Mouse (Mus musculus): ENCODE results near the gene Gpr137b. TPM values are rescaled to one million over a fixed set of nuclear protein-coding genes. Genes with fewer than 3 reads are reported as not detected.
"Not testable (repeated sequence)": the region's sequence is repeated elsewhere in the genome, so short reads cannot be mapped to it uniquely, and the experiment has no call there.

Gene Gpr137b
- polyA plus RNA-seq, 1 experiment, result 167 TPM

DNA sequence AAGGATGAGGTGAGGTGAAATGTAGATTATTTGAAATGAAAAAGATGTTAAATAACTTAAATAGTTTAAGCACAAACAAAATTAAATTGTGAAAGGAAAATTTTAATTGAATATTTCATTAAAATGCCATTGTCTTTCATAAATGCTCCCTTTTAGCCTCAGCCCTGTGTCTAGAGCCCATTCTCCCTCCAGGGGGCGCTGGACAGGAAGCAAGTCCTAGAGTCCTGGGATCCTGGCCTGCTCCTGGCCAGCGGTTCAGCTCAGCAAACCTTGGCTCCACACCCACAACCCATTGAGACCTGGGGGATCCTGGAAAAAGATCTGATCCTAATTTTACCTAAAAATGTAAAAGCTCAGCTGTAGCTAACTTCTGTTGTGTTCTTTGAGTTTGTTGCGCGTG is 44.5 kb downstream of the Gpr137b start:
- H3K4me3 ChIP-seq (ENCODE audit: insufficient read depth, low read length), result no peak overlapping the region
- TF ChIP-seq CTCF (IDR thresholded peaks at IDR 0.05; ENCODE audit: low read depth, low read length) (peak; percentile 37; the same call in 1 of the 2 replicates), POLR2A (IDR thresholded peaks at IDR 0.05; ENCODE audit: borderline replicate concordance, low read depth, low read length) (no peak)
- H3K27ac ChIP-seq (ENCODE audit: insufficient read depth, low read depth, low read length), result no peak overlapping the region
- H3K4me1 ChIP-seq (ENCODE audit: control insufficient read depth, insufficient read depth, low read length), result no peaks in the 10 kb centered on the region

DNA sequence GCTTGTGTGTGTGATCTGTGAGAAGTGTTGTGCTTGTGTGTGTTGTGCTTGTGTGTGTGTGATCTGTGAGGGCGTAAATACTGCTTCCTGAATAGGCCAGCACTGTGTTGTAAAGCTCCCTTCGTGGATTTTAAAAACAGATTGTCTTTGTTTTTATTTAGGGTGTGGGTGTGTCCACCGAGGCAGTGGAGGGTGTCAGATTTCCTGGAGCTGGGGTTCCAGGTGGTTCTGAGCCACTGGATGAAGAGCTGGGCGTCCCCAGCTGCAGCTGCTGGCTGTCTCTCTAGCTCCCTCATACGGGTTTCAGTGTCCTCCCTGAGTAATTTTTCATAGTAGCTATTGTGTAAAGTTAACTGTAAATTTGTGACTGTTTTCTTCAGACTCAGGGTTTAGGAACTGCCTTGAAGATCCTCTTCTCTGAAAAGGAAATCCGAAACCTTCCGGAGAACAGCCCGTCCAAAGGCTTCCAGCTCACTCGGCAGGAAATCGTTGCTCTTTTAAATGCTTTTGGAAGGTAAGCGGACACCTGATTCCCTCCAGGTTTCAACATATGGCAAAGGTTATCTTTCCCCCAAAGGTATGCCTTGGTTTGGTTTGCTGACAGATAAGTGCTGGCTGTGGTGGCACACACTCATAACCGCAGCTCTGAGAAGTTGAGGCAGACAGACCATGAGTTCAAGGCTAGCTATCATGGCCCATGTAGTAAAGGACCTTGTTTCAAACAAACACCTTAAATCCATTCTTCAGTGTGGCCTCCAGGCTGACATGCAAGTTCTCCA is 46.0 kb downstream of the Gpr137b start:
- not testable (repeated sequence) for H3K4me3 ChIP-seq (ENCODE audit: insufficient read depth, low read length); H3K27ac ChIP-seq (ENCODE audit: insufficient read depth, low read depth, low read length); H3K4me1 ChIP-seq (ENCODE audit: control insufficient read depth, insufficient read depth, low read length)

DNA sequence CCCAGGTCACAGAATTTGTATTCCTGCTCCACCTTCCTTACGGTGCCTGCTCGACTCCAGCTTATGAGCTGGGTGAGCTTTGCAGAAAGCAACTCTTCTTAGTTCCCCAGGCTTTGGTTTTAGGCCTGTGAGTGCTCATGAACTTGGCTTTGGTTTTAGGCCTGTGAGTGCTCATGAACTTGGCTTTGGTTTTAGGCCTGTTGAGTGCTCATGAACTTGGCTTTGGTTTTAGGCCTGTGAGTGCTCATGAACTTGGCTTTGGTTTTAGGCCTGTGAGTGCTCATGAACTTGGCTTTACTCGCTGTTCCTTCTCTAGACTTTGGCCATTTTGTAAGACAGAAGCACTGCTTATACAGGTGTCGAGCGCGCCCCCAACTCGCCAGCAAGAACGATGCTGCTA is 56.5 kb downstream of the Gpr137b start:
- not testable (repeated sequence) for H3K4me3 ChIP-seq (ENCODE audit: insufficient read depth, low read length); H3K4me1 ChIP-seq (ENCODE audit: control insufficient read depth, insufficient read depth, low read length); H3K27ac ChIP-seq (ENCODE audit: insufficient read depth, low read depth, low read length)

DNA sequence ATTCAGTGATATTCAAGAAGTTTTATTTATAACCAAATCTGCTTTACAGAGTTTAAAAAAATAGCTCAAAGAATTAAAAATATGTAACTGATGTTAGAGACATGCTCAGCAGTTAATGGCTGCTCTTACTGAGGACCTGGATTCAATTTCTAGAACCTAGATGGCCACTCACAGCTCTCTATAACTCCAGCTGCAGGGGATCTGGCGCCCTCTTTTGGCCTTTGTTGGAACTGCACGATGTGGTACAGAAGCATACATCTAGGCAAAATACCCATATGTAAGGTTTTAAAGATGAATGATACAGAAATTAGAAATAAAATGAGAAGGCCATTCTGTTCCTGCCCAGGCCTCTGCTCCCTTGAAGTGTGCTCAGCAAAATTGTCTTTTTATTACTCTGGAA is 64.9 kb downstream of the Gpr137b start:
- no peak for TF ChIP-seq POLR2A (IDR thresholded peaks at IDR 0.05; ENCODE audit: borderline replicate concordance, low read depth, low read length)
- TF ChIP-seq CTCF (IDR thresholded peaks at IDR 0.05; ENCODE audit: low read depth, low read length), result peak; percentile 66
- H3K27ac ChIP-seq (ENCODE audit: insufficient read depth, low read depth, low read length), result no peak overlapping the region
- no peak overlapping the region for H3K4me3 ChIP-seq (ENCODE audit: insufficient read depth, low read length)
- no peaks in the 10 kb centered on the region for H3K4me1 ChIP-seq (ENCODE audit: control insufficient read depth, insufficient read depth, low read length)

Other genes with a start within 250 kb of the Gpr137b start
- not detected in 2 replicates for gene Prl2c5, start 211.3 kb downstream of the Gpr137b start, polyA plus RNA-seq (2012; ENCODE audit: insufficient read depth, insufficient read length, missing spikeins)
- gene Nid1, start 43.5 kb upstream of the Gpr137b start, polyA plus RNA-seq (2012; ENCODE audit: insufficient read depth, insufficient read length, missing spikeins), result 0.88 and 1.1 TPM in 2 replicates
- gene Lyst, start 196.4 kb upstream of the Gpr137b start, polyA plus RNA-seq (2012; ENCODE audit: insufficient read depth, insufficient read length, missing spikeins), result 45.9 and 46.5 TPM in 2 replicates

Data from bone marrow macrophage, adult 2 months (primary cell).